Mouse (Mus musculus): ENCODE data around the gene Asic4. TPM values are rescaled to one million over a fixed set of nuclear protein-coding genes. Genes with fewer than 3 reads are reported as not detected.

Gene Asic4
- polyA plus RNA-seq, 1 experiment: 0.28 TPM

GRCm38 (mm10) chr1:75519576-75519975 lies 69.3 kb downstream of the Asic4 start:
- H3ac ChIP-seq (ENCODE audit: control insufficient read depth, insufficient read length): no peak overlapping the region
- TF ChIP-seq MAX (IDR thresholded peaks at IDR 0.05; ENCODE audit: low read depth) (no peak), REST (IDR thresholded peaks at IDR 0.05; ENCODE audit: insufficient read depth, insufficient read length) (no peak), USF1 (IDR thresholded peaks at IDR 0.05; ENCODE audit: low read depth) (no peak), MYOD1 (IDR thresholded peaks at IDR 0.05; ENCODE audit: control insufficient read depth in 1 of 3, insufficient read length in 2 of 3, low read depth in 2 of 3) (no peak), E2F4 (IDR thresholded peaks at IDR 0.05; ENCODE audit: insufficient read depth) (no peak), CEBPB (IDR thresholded peaks at IDR 0.05; ENCODE audit: insufficient read depth, poor library complexity, severe bottlenecking) (no peak), POLR2A (IDR thresholded peaks at IDR 0.05; ENCODE audit: insufficient read length, low read depth) (no peak), POLR2AphosphoS2 (IDR thresholded peaks at IDR 0.05; ENCODE audit: insufficient read length, low read depth) (no peak), MYOG (IDR thresholded peaks at IDR 0.05; ENCODE audit: control insufficient read depth in 1 of 3, insufficient read depth in 1 of 3, insufficient read length in 2 of 3, low read depth in 2 of 3) (no peak), TCF3 (IDR thresholded peaks at IDR 0.05; ENCODE audit: insufficient read length, low read depth) (no peak), TCF12 (IDR thresholded peaks at IDR 0.05; ENCODE audit: insufficient read depth, poor library complexity, severe bottlenecking) (no peak)
- peaks cover 4% of the 10 kb centered on the region for H3K79me2 ChIP-seq (ENCODE audit: control insufficient read depth, insufficient read depth)
- H3K27me3 ChIP-seq (ENCODE audit: control insufficient read depth, insufficient read depth, insufficient read length): no peaks in the 10 kb centered on the region
- H3K36me3 ChIP-seq (ENCODE audit: control insufficient read depth, insufficient read depth): no peaks in the 10 kb centered on the region
- H3K4me3 ChIP-seq: no peak overlapping the region
- H3K4me2 ChIP-seq (ENCODE audit: low read depth): no peak overlapping the region

DNA sequence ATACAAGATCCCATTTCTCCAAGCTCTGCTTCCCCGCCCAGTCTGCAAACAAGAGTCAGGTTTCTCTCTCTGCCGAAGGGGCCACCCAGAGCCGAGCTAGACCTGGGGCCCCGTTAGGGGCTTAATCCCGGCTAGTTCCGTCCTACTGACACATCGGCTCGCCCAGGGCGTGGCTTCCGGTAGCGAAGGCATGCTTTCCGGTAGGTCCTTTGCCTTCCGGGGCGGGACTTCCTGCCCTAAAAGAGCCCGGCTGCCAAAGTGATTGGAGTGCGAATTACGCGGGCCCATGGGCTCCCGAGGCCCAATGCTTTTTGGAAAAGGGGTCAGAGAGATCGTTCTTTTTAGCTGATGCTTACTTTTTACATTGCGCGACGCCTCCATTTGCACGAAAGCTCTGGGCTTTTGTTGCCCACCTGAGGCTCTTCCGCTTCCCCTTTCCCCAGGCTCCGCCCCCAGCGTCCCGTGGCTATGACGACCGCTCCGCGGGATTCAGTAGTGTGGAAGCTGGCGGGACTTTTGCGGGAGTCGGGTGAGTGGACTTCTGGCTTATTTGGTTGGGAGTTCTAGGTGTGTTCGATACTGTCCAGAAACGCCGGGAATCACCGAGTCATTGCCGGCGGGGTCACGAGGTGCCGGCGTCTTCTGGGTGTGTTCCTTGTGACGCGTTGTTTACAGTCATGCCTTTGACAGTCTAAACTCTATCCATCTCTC lies 71.2 kb downstream of the Asic4 start, which contains the start of gene Stk11ip:
Gene Stk11ip (plus strand): TSS at position 209 of the 711 bp plus-strand sequence.
- Histone ChIP-seq H3ac (ENCODE audit: control insufficient read depth, insufficient read length) (peak within 1 kb of the TSS; percentile 8), H3K36me3 (ENCODE audit: control insufficient read depth, insufficient read depth) (no peaks in the 10 kb centered on the region), H3K79me2 (ENCODE audit: control insufficient read depth, insufficient read depth) (peaks cover 4% of the 10 kb centered on the region), H3K27me3 (ENCODE audit: control insufficient read depth, insufficient read depth, insufficient read length) (no peaks in the 10 kb centered on the region), H3K4me2 (ENCODE audit: low read depth) (peak within 1 kb of the TSS; percentile 89), H3K4me3 (peak within 1 kb of the TSS; percentile 60)
- TF ChIP-seq E2F4 (IDR thresholded peaks at IDR 0.05; ENCODE audit: insufficient read depth): peak; percentile 18
- peak; percentile 34 for TF ChIP-seq POLR2AphosphoS2 (IDR thresholded peaks at IDR 0.05; ENCODE audit: insufficient read length, low read depth)
- TF ChIP-seq POLR2A (IDR thresholded peaks at IDR 0.05; ENCODE audit: insufficient read length, low read depth): peak; percentile 50
- no peak for TF ChIP-seq MYOG (IDR thresholded peaks at IDR 0.05; ENCODE audit: control insufficient read depth in 1 of 3, insufficient read depth in 1 of 3, insufficient read length in 2 of 3, low read depth in 2 of 3)
- peak; percentile 40 for TF ChIP-seq USF1 (IDR thresholded peaks at IDR 0.05; ENCODE audit: low read depth)

Other genes with a start within 250 kb of the Asic4 start
- gene Glb1l, start 239.6 kb upstream of the Asic4 start, polyA plus RNA-seq (2012; fragmentation: generic; extraction: Trizol): 2.0 TPM
- gene Stk16, start 239.6 kb upstream of the Asic4 start, polyA plus RNA-seq (2012; fragmentation: generic; extraction: Trizol): 86.4 TPM
- 210 TPM for gene Tuba4a, start 230.6 kb upstream of the Asic4 start, polyA plus RNA-seq (2012; fragmentation: generic; extraction: Trizol)
- gene A630095N17Rik, start 218.3 kb upstream of the Asic4 start, polyA plus RNA-seq (2012; fragmentation: generic; extraction: Trizol): 0.11 TPM
- 54.1 TPM for gene Dnajb2, start 214.0 kb upstream of the Asic4 start, polyA plus RNA-seq (2012; fragmentation: generic; extraction: Trizol)
- gene Ptprn, start 185.9 kb upstream of the Asic4 start, polyA plus RNA-seq (2012; fragmentation: generic; extraction: Trizol): 3.6 TPM
- gene Resp18, start 172.0 kb upstream of the Asic4 start, polyA plus RNA-seq (2012; fragmentation: generic; extraction: Trizol): not detected
- 170 TPM for gene Dnpep, start 132.4 kb upstream of the Asic4 start, polyA plus RNA-seq (2012; fragmentation: generic; extraction: Trizol)
- gene Des, start 90.1 kb upstream of the Asic4 start, polyA plus RNA-seq (2012; fragmentation: generic; extraction: Trizol): 2,193 TPM
- 42.3 TPM for gene Speg, start 75.1 kb upstream of the Asic4 start, polyA plus RNA-seq (2012; fragmentation: generic; extraction: Trizol)
- 106 TPM for gene Gmppa, start 14.5 kb upstream of the Asic4 start, polyA plus RNA-seq (2012; fragmentation: generic; extraction: Trizol)
- 52.1 TPM for gene Chpf, start 28.9 kb downstream of the Asic4 start, polyA plus RNA-seq (2012; fragmentation: generic; extraction: Trizol)
- 0.78 TPM for gene Tmem198, start 29.1 kb downstream of the Asic4 start, polyA plus RNA-seq (2012; fragmentation: generic; extraction: Trizol)
- gene Obsl1, start 56.0 kb downstream of the Asic4 start, polyA plus RNA-seq (2012; fragmentation: generic; extraction: Trizol): 148 TPM
- gene Inha, start 56.6 kb downstream of the Asic4 start, polyA plus RNA-seq (2012; fragmentation: generic; extraction: Trizol): 4.7 TPM
- 33.3 TPM for gene Stk11ip, start 71.1 kb downstream of the Asic4 start, polyA plus RNA-seq (2012; fragmentation: generic; extraction: Trizol)
- gene Slc4a3, start 95.8 kb downstream of the Asic4 start, polyA plus RNA-seq (2012; fragmentation: generic; extraction: Trizol): 48.6 TPM